Mouse (Mus musculus) colon, adult 2 months (tissue): ENCODE data around the gene Hoxc10. TPM values are rescaled to one million over a fixed set of nuclear protein-coding genes. Genes with fewer than 3 reads are reported as not detected.

Source experiments
- polyA plus RNA-seq: library from polyadenylated mRNA; depleted of rRNA; stranded (reverse); fragments of >200 nt; gene quantifications from 2 replicates; pipeline ENCODE4 v1.2.3, GENCODE M21; 2012; rRNA removed

Gene Hoxc10
- polyA plus RNA-seq, result 0.07 and 0.43 TPM in 2 replicates

DNA sequence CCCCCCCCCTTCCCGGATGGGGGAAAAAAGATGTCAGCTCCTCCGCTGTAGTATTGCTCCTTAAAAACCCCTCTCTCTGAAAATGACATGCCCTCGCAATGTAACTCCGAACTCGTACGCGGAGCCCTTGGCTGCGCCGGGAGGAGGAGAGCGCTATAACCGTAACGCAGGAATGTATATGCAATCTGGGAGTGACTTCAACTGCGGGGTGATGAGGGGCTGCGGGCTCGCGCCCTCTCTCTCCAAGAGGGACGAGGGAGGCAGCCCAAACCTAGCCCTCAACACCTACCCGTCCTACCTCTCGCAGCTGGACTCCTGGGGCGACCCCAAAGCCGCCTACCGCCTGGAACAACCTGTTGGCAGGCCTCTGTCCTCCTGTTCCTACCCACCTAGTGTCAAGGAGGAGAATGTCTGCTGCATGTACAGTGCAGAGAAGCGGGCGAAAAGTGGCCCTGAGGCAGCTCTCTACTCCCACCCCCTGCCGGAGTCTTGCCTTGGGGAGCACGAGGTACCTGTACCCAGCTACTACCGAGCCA is at the start of gene Hoxc10:
Gene Hoxc10 (plus strand): TSS at position 21 of the 536 bp plus-strand sequence.

DNA sequence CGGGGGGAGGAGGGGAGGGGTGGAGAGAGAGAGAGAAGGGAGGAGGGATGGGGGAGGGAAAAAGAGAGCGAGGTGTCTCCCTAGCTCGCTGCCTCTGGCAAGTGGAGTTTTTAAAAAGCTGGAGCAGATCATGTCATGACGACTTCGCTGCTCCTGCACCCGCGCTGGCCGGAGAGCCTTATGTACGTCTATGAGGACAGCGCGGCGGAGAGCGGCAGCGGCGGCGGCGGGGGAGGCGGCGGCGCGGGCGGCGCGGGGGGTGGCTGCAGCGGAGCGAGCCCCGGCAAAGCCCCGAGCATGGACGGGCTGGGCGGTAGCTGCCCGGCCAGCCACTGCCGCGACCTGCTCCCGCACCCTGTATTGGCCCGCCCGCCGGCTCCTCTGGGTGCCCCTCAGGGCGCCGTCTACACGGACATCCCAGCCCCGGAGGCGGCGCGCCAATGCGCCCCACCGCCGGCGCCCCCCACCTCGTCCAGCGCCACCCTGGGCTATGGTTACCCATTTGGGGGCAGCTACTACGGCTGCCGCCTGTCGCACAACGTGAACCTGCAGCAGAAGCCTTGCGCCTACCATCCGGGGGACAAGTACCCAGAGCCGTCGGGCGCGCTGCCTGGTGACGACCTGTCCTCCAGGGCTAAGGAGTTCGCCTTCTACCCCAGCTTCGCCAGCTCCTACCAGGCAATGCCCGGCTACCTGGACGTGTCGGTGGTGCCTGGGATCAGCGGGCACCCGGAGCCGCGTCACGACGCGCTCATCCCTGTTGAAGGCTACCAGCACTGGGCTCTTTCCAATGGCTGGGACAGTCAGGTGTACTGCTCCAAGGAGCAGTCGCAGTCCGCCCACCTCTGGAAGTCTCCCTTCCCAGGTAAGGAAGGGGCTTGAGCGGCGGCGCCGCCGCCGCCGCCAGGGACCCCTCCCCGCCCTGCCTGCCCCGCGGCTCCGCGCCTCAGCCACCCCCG is 45.3 kb upstream of the Hoxc10 start, which contains the start of gene Hoxc13:
Gene Hoxc13 (plus strand): TSS at position 51 of the 959 bp plus-strand sequence.

GRCm38 (mm10) chr15:102936279-102936972 is 30.2 kb upstream of the Hoxc10 start, which contains the start of gene Hoxc12:
Gene Hoxc12, plus strand, starts transcription at chr15:102936757.

DNA sequence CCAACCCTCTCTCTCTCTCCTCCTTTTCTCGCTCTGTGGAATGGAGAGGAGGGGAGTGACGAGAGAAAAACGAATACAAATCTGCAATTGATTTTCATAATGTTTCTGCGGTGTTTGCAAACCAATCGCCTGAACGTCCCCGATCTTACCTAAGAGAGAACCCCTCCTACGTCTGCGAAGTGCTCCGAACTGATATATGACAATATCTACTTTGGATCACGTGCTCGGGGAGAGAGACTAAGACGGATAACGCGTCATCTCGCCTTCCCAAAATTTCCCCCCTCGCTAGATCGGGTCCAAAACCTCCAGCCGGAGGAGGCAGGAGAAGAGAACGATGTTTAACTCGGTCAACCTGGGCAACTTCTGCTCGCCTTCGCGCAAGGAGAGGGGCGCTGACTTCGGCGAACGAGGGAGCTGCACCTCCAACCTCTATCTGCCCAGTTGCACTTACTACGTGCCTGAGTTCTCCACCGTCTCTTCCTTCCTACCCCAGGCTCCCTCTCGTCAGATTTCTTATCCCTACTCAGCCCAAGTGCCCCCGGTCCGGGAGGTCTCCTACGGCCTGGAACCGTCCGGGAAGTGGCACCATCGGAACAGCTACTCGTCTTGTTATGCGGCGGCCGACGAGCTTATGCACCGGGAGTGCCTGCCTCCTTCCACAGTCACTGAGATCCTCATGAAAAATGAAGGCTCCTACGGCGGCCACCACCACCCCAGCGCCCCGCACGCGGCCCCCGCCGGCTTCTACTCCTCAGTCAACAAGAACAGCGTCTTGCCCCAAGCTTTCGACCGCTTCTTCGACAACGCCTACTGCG is 12.2 kb upstream of the Hoxc10 start, which contains the start of gene Hoxc11:
Gene Hoxc11 (plus strand): TSS at position 236 of the 815 bp plus-strand sequence.

GRCm38 (mm10) chr15:102967312-102967510 is 615 bp downstream of the Hoxc10 start, which contains the start of gene Hoxc5:
Gene Hoxc5, plus strand, starts transcription at chr15:102967443.

DNA sequence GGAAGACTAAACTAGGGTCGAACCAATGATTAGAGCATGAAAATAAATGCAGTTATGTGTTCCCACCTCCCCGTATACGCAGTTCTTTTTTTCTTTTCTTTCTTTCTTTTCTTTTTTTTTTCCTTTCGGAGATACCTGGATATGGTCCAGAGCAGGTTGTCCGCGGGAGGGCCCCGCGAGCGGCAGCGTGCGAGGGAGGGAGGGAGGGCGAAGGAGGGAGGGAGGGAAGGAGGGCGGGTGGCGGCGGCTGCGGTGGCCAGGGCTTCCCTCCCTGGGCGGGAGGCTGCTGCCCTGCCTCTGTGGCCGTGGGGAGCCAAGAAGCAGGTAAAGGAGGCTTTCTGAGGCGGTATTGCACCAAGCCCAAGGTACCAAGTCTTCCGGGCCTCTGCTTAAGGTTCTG is 9.6 kb downstream of the Hoxc10 start, which contains the start of gene Hoxc9:
Gene Hoxc9 (plus strand): TSS at position 269 of the 400 bp plus-strand sequence.

DNA sequence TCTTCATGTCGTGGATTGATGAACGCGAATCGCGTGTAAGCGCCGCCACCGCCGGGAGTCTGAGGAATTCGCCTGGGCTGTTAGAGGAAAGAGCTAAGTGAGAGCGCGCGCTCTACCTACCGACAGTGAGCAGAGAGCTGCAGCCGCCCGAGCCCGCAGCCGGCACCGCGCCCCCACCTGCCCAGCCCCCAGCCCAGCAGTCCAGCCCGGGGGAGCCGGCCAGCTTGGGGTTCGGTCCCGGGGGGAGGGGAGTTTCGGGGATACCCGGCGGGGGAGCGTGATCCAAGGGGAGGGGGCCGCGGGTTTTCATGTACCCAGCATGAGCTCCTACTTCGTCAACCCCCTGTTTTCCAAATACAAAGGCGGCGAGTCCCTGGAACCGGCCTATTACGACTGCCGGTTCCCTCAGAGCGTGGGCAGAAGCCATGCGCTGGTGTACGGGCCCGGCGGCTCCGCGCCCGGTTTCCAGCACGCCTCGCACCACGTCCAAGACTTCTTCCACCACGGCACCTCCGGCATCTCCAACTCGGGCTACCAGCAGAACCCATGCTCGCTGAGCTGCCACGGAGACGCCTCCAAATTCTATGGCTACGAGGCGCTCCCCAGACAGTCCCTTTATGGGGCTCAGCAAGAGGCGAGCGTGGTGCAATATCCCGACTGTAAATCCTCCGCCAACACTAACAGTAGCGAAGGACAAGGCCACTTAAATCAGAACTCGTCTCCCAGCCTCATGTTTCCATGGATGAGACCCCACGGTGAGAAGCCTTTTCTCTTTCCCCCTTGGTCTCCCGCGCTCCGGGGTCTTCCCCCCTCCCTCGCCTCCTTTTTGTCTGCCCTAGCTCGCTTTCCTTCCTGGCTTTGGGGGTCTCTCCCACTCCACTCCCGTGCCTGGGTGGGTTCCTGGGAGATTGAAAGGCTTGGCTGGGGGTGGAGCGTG is 24.1 kb downstream of the Hoxc10 start, which contains the start of gene Hoxc8:
Gene Hoxc8 (plus strand): TSS at position 147 of the 937 bp plus-strand sequence.

GRCm38 (mm10) chr15:102997939-102998355 is 31.4 kb downstream of the Hoxc10 start, which contains the start of gene Hoxc6:
Gene Hoxc6, plus strand, starts transcription at chr15:102998257.

DNA sequence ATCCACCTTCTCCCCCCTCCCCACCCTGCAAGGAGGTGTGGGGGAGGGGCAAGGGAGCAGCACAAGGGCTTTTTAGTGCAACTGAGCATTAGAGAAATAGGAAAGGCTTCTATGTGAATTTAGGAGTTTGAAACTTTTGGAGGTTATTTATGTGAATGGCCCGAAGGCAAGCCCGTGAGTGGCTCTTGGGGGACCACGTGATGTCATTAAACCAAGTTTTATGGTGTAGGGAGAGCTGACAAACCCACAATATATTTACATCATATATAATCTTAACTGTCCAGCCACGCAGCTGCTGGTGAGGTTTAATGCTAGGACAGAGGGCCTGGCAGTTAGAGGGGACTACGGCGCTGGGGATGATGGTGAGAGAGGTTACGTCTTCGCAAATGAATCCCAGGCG is 52.0 kb downstream of the Hoxc10 start, which contains the start of gene Hoxc4:
Gene Hoxc4 (plus strand): TSS at position 299 of the 400 bp plus-strand sequence.

Other genes with a start within 250 kb of the Hoxc10 start
- gene Calcoco1, start 244.6 kb upstream of the Hoxc10 start, polyA plus RNA-seq, result 26.0 and 26.5 TPM in 2 replicates
- gene Hoxc13, start 45.7 kb upstream of the Hoxc10 start, polyA plus RNA-seq, result not detected in 2 replicates
- not detected in 2 replicates for gene Hoxc12, start 30.0 kb upstream of the Hoxc10 start, polyA plus RNA-seq
- gene Hoxc11, start 12.4 kb upstream of the Hoxc10 start, polyA plus RNA-seq, result not detected in 2 replicates
- 0.06 and 0.19 TPM in 2 replicates for gene Hoxc5, start 647 bp downstream of the Hoxc10 start, polyA plus RNA-seq
- 0.14 and 0.15 TPM in 2 replicates for gene Hoxc9, start 9.6 kb downstream of the Hoxc10 start, polyA plus RNA-seq
- 0.16 TPM in 1 of 2 replicates, not detected in the other for gene Hoxc8, start 23.8 kb downstream of the Hoxc10 start, polyA plus RNA-seq
- 0.27 and 0.45 TPM in 2 replicates for gene Hoxc6, start 31.5 kb downstream of the Hoxc10 start, polyA plus RNA-seq
- gene Hoxc4, start 52.1 kb downstream of the Hoxc10 start, polyA plus RNA-seq, result 0.13 and 0.25 TPM in 2 replicates
- 23.5 and 24.3 TPM in 2 replicates for gene Smug1, start 200.3 kb downstream of the Hoxc10 start, polyA plus RNA-seq